Mouse (Mus musculus): ENCODE measurements around the gene H3f3a.

DNA sequence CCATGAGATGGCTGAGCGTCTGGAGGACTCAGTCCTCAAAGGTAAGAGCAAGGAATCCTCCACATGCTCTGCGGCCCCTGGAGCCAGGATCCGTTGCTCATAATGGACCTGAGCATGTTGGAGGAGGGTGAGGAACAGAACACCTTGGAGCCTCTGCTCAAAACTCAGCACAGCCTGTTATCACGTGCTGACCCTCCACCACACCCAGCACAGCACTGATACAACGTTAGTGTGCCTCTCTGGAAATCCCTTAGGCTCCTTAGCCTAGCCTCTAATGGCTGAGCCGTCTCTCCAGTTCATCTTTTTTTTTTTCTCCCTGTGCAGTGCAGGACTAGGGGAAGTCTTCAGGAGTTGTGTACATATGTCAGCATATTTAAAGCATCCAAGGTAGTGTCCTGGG, 46.3 kb upstream of the H3f3a start:
- no peak for TF ChIP-seq EP300 (IDR thresholded peaks at IDR 0.05; ENCODE audit: low read depth)
- TF ChIP-seq CTCF (IDR thresholded peaks at IDR 0.05; ENCODE audit: low read depth), result no peak

Data from liver, embryonic 14.5 days (tissue).